Mouse (Mus musculus): ENCODE measurements around the gene Zfp54. TPM values are rescaled to one million over a fixed set of nuclear protein-coding genes. Genes with fewer than 3 reads are reported as not detected.
"Not testable (repeated sequence)": the region's sequence is repeated elsewhere in the genome, so short reads cannot be mapped to it uniquely, and the experiment has no call there.

The Zfp54 gene
- 1 to 10 TPM in 1 of 2 experiments, under 1 TPM in 1; 0.56 to 1.2 TPM for total RNA-seq (2021)
- long read RNA-seq, experiment 1, partial matches to known transcripts: 1 of 2 reads
- long read RNA-seq, experiment 1, other reads (novel, unspliced or antisense): 0 of 2 reads
- long read RNA-seq, experiment 2, partial matches to known transcripts: 0 of 3 reads
- long read RNA-seq, experiment 2, other reads (novel, unspliced or antisense): 2 of 3 reads

GRCm38 (mm10) chr17:21422664-21423599, at the start of gene Zfp54:
TSS of gene Zfp54 (plus strand) at chr17:21423227.
- H3K4me3 ChIP-seq: peak within 1 kb of the TSS; percentile 53
- TF ChIP-seq CTCF (conservative IDR thresholded peaks at IDR 0.05): peak; percentile 92
- peak within 1 kb of the TSS; percentile 9; the same call in 1 of the 2 replicates for H3K27ac ChIP-seq

GRCm38 (mm10) chr17:21375311-21375710, 47.7 kb upstream of the Zfp54 start:
- no peak for DNase-seq (ENCODE audit: low spot score in 2 of 2)
- Histone ChIP-seq H3K4me3 (no peak overlapping the region), H3K27ac (no peak overlapping the region)
- no peak for TF ChIP-seq CTCF (conservative IDR thresholded peaks at IDR 0.05)

More at GRCm38 (mm10) chr17:21422664-21423599, at the start of gene Zfp54:
- peak; percentile 56 to 58 for DNase-seq (ENCODE audit: low spot score in 2 of 2)

- Histone ChIP-seq H3K4me3 (peak within 1 kb of the TSS; percentile 71), H3K27ac (peak within 1 kb of the TSS; percentile 64; the same call in 1 of the 2 replicates)
- peak; percentile 76 for TF ChIP-seq CTCF (conservative IDR thresholded peaks at IDR 0.05)
- peak; percentile 20 to 29 for DNase-seq (ENCODE audit: low spot score in 2 of 2)
Observed at GRCm38 (mm10) chr17:21383391-21384056, 39.5 kb upstream of the Zfp54 start, which contains the start of gene Zfp677. TSS of gene Zfp677 (plus strand) at chr17:21383748.

- H3K27ac ChIP-seq: no peak overlapping the region
- peak overlapping the region; percentile 71 for H3K4me3 ChIP-seq
- TF ChIP-seq CTCF (conservative IDR thresholded peaks at IDR 0.05): no peak
- no peak for DNase-seq (ENCODE audit: low spot score in 2 of 2)
Observed at GRCm38 (mm10) chr17:21384057-21384411, 39.0 kb upstream of the Zfp54 start.

- not testable (repeated sequence) for H3K27ac ChIP-seq; DNase-seq (ENCODE audit: low spot score in 2 of 2); H3K4me3 ChIP-seq
Observed at GRCm38 (mm10) chr17:21438806-21439400, 15.9 kb downstream of the Zfp54 start.

GRCm38 (mm10) chr17:21449669-21450068, 26.6 kb downstream of the Zfp54 start:
- DNase-seq (ENCODE audit: low spot score in 2 of 2): peak; percentile 66 to 77
- Histone ChIP-seq H3K4me3 (peak overlapping the region; percentile 61), H3K27ac (peak overlapping the region; percentile 84)
- TF ChIP-seq CTCF (conservative IDR thresholded peaks at IDR 0.05): peak; percentile 88

- H3K4me3 ChIP-seq: peak within 1 kb of the TSS; percentile 61
- peak; percentile 83 to 88 for DNase-seq (ENCODE audit: low spot score in 2 of 2)
- peak within 1 kb of the TSS; percentile 84 for H3K27ac ChIP-seq
- no peak for TF ChIP-seq CTCF (conservative IDR thresholded peaks at IDR 0.05)
Observed at GRCm38 (mm10) chr17:21450138-21450704, 27.2 kb downstream of the Zfp54 start, which contains the start of gene Zfp51. TSS of gene Zfp51 (plus strand) at chr17:21450374.

- H3K27ac ChIP-seq: no peak overlapping the region
Observed at GRCm38 (mm10) chr17:21463550-21463949, 40.5 kb downstream of the Zfp54 start.

GRCm38 (mm10) chr17:21472032-21472652, 49.1 kb downstream of the Zfp54 start:
- no peak for DNase-seq (ENCODE audit: low spot score in 2 of 2)
- Histone ChIP-seq H3K27ac (no peak overlapping the region), H3K4me3 (no peak overlapping the region)
- no peak for TF ChIP-seq CTCF (conservative IDR thresholded peaks at IDR 0.05)

More at GRCm38 (mm10) chr17:21463550-21463949, 40.5 kb downstream of the Zfp54 start:
- no peak for TF ChIP-seq CTCF (conservative IDR thresholded peaks at IDR 0.05)
- no peak overlapping the region for H3K4me3 ChIP-seq
- DNase-seq (ENCODE audit: low spot score in 2 of 2): no peak

- Histone ChIP-seq H3K4me3 (no peak overlapping the region), H3K27ac (no peak overlapping the region)
- no peak for TF ChIP-seq CTCF (conservative IDR thresholded peaks at IDR 0.05)
- DNase-seq (ENCODE audit: low spot score in 2 of 2): no peak
Observed at GRCm38 (mm10) chr17:21472653-21473307, 49.8 kb downstream of the Zfp54 start.
